Comparison of ENCODE assay signal across 14 mouse cellular contexts in the genomic region with DNA sequence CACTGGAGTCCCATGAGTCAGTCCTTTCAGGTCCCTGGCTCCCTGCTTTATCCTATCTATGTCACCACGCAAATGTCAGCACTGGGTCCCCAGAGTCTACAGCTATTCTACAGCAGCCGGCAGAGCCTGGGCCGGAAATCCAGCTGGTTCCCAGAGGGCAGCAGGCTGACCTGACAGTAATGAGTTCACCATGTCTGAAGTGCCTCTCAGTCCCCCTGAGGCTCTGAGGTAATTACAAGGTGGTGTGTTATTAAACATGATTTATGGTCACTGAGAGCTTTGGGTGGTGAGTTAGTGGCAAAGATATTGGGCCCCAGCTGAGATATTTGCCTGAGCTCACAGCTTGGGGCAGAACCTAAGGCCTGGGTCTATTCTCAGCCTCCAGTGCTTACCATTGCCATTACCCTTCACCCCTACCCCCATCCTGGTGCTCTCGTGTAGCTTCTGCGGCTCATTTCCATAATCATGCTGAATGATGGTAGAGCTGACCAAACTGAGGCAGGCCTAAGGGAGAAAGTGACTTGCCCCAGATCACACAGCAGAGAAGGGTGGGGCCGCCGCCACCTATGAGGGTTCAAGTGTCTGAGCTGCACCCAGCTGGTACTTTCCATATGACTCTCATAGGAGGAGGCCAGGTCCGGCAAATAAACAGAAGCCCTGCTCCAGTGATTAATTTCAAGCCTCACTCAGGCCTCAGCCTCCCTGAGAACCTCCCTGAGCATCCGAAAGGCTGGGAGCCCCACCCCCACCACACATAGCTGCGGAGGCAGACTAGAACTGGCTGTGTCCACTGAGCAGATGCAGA.
DNase-seq lines count a peak whose midpoint lies in the region; ATAC-seq lines count a peak whose summit lies in the region.
"Had no signal": no experiment of that assay in that cellular context is flagged by ENCODE, and none has a peak within 500 bp of the region (broad histone marks: within the 10 kb centered on the region; RNA-seq: fewer than 3 reads in every experiment).

No protein-coding gene starts in this region.

- H3K36me3 ChIP-seq in neural tube, embryonic 15.5 days: no peaks in the 10 kb centered on the region
- H3K36me3 ChIP-seq in heart, embryonic 11.5 days (ENCODE audit: control insufficient read depth, insufficient read depth, low read length): no peaks in the 10 kb centered on the region
- H3K36me3 ChIP-seq: heart, embryonic 13.5 days had no signal

- intact Hi-C loops in left cerebral cortex, postnatal 25 days (cut with DNase I): no loop called here

- H3K27ac ChIP-seq in neural tube, embryonic 15.5 days (replicated peaks): no peak overlapping the region
- no peak overlapping the region for H3K27ac ChIP-seq in heart, embryonic 11.5 days (ENCODE audit: low read depth, low read length)
- H3K27ac ChIP-seq: gastrocnemius, adult 2 months; heart, embryonic 13.5 days; macrophage had no signal

- no peak overlapping the region for H3K4me3 ChIP-seq in neural tube, embryonic 15.5 days (replicated peaks)
- H3K4me3 ChIP-seq in heart, embryonic 11.5 days (ENCODE audit: low read depth, low read length): no peak overlapping the region
- H3K4me3 ChIP-seq: gastrocnemius, adult 2 months; heart, embryonic 13.5 days had no signal

- 28% methylated on average over 10 of the region's 10 CpGs for WGBS in neural tube, embryonic 15.5 days
- 58% methylated on average over 10 of the region's 10 CpGs for WGBS in heart, embryonic 11.5 days (ENCODE audit: insufficient replicate concordance)

- H3K9me3 ChIP-seq in neural tube, embryonic 15.5 days (replicated peaks): no peaks in the 10 kb centered on the region
- no peaks in the 10 kb centered on the region for H3K9me3 ChIP-seq in heart, embryonic 11.5 days (replicated peaks; ENCODE audit: control insufficient read depth, low read length)
- H3K9me3 ChIP-seq: heart, embryonic 13.5 days had no signal

- DNase-seq in heart, postnatal 4 days: peak; percentile 31
- no peak for DNase-seq in heart, adult 8-10 months (ENCODE audit: low spot score)
- peak; percentile 45 for DNase-seq in neural tube, embryonic 10.5 days (ENCODE audit: extremely low spot score, low spot score)
- DNase-seq in mesoderm, embryonic 11.5 days (ENCODE audit: low read depth, low spot score): peak; percentile 82
- DNase-seq in ovary, postnatal 14 days (ENCODE audit: low spot score): no peak
- no peak for DNase-seq in left cerebral cortex, postnatal 25 days (ENCODE audit: low spot score in 2 of 2)
- DNase-seq: cerebellum, adult 11 months; gastrocnemius, adult 2 months; kidney, adult 9 months; spleen, adult 18-20 months had no signal

- H3K27me3 ChIP-seq in neural tube, embryonic 15.5 days (replicated peaks): no peaks in the 10 kb centered on the region
- no peaks in the 10 kb centered on the region for H3K27me3 ChIP-seq in heart, embryonic 11.5 days (ENCODE audit: control insufficient read depth, insufficient read depth, low read length)
- H3K27me3 ChIP-seq: heart, embryonic 13.5 days had no signal

- peaks cover 16% of the 10 kb centered on the region for H3K4me1 ChIP-seq in neural tube, embryonic 15.5 days
- H3K4me1 ChIP-seq in heart, embryonic 11.5 days (ENCODE audit: control insufficient read depth, insufficient read depth, low read length): no peaks in the 10 kb centered on the region

- no peak overlapping the region for H3K4me2 ChIP-seq in neural tube, embryonic 15.5 days
- no peak overlapping the region for H3K4me2 ChIP-seq in heart, embryonic 11.5 days
- H3K4me2 ChIP-seq: heart, embryonic 13.5 days had no signal

- ATAC-seq in neural tube, embryonic 15.5 days (ENCODE audit: low FRiP score): no peak
- ATAC-seq in heart, embryonic 11.5 days (replicated peaks; ENCODE audit: insufficient number of reproducible peaks, low FRiP score, low TSS enrichment): no peak

- H3K9ac ChIP-seq in neural tube, embryonic 15.5 days (replicated peaks): no peak overlapping the region
- no peak overlapping the region for H3K9ac ChIP-seq in heart, embryonic 11.5 days (ENCODE audit: low read depth, low read length)
- H3K9ac ChIP-seq: heart, embryonic 13.5 days had no signal

Comparison
In these comparisons a context has a peak if more than half of its experiments do, and no peak if none do; other contexts are left out.
1. DNase-seq: peak in heart, postnatal 4 days (single experiment), neural tube, embryonic 10.5 days (single experiment) and mesoderm, embryonic 11.5 days (single experiment); none in heart, adult 8-10 months (single experiment), ovary, postnatal 14 days (single experiment) and left cerebral cortex, postnatal 25 days (0 of 2).